Mouse (Mus musculus): Measurements from ENCODE around the gene Mrpl54. TPM values are rescaled to one million over a fixed set of nuclear protein-coding genes. Genes with fewer than 3 reads are reported as not detected.

Mrpl54 gene
- polyA plus RNA-seq, 1 experiment from 2014 or later = 178 TPM

DNA sequence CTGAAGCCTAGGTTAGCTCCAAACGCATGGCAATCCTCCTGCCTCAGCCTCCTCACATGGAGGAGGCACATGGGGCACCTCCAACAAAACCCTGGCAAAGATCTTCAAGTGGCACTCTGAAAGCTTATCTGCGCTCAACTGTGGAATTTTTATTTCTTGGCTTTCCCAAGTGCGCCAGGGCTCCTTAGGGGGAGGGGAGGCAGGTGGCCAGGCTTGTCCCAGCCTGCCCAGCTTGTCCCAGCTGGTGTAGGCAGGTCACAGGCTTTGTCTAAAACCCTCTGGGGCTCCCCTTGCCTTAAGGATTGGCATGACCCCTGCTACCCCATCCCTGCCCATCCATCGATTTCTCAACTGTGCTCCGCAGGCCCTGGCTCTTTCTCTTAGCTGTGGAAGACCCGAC is 17.5 kb upstream of the Mrpl54 start:
- H3K36me3 ChIP-seq (ENCODE audit: control insufficient read depth, insufficient read depth, low read length) = no peaks in the 10 kb centered on the region
- H3K4me2 ChIP-seq (ENCODE audit: low read depth) = no peak overlapping the region
- H3K27me3 ChIP-seq (ENCODE audit: control insufficient read depth, insufficient read depth, low read length) = peaks cover 32% of the 10 kb centered on the region
- DNase-seq (ENCODE audit: low spot score) (no peak), ATAC-seq (ENCODE audit: insufficient read depth, low FRiP score, low TSS enrichment) (no peak)
- H3K27ac ChIP-seq (ENCODE audit: low read depth, low read length) = no peak overlapping the region
- WGBS = 58% methylated on average over 6 of the region's 6 CpGs
- H3K9ac ChIP-seq (ENCODE audit: low read length) = no peak overlapping the region; the same call in 1 of the 2 replicates
- no peak overlapping the region for H3K4me3 ChIP-seq (ENCODE audit: low read depth, low read length)
- no peaks in the 10 kb centered on the region; the same call in 1 of the 2 replicates for H3K4me1 ChIP-seq (ENCODE audit: control insufficient read depth, insufficient read depth, low read length)
- H3K9me3 ChIP-seq (ENCODE audit: control insufficient read depth, low read length) = no peaks in the 10 kb centered on the region

GRCm38 (mm10) chr10:81279496-81279895 is 12.8 kb upstream of the Mrpl54 start:
- Histone ChIP-seq H3K9ac (ENCODE audit: low read length) (no peak overlapping the region), H3K4me2 (ENCODE audit: low read depth) (no peak overlapping the region), H3K4me3 (ENCODE audit: low read depth, low read length) (no peak overlapping the region), H3K27me3 (ENCODE audit: control insufficient read depth, insufficient read depth, low read length) (peaks cover 20% of the 10 kb centered on the region), H3K27ac (ENCODE audit: low read depth, low read length) (no peak overlapping the region), H3K4me1 (ENCODE audit: control insufficient read depth, insufficient read depth, low read length) (no peaks in the 10 kb centered on the region), H3K36me3 (ENCODE audit: control insufficient read depth, insufficient read depth, low read length) (no peaks in the 10 kb centered on the region), H3K9me3 (ENCODE audit: control insufficient read depth, low read length) (no peaks in the 10 kb centered on the region)
- 40% methylated on average over 10 of the region's 10 CpGs for WGBS
- no peak for DNase-seq (ENCODE audit: low spot score)
- no peak for ATAC-seq (ENCODE audit: insufficient read depth, low FRiP score, low TSS enrichment)

GRCm38 (mm10) chr10:81277676-81278075 is 10.9 kb upstream of the Mrpl54 start:
- no peak for ATAC-seq (ENCODE audit: insufficient read depth, low FRiP score, low TSS enrichment)
- Histone ChIP-seq H3K36me3 (ENCODE audit: control insufficient read depth, insufficient read depth, low read length) (no peaks in the 10 kb centered on the region; the same call in 1 of the 2 replicates), H3K27me3 (ENCODE audit: control insufficient read depth, insufficient read depth, low read length) (0 out of 2 replicates have a peak, but pooled peaks cover 3% of the 10 kb centered on the region), H3K9me3 (ENCODE audit: control insufficient read depth, low read length) (no peaks in the 10 kb centered on the region), H3K9ac (ENCODE audit: low read length) (no peak overlapping the region), H3K4me2 (ENCODE audit: low read depth) (no peak overlapping the region), H3K27ac (ENCODE audit: low read depth, low read length) (no peak overlapping the region), H3K4me1 (ENCODE audit: control insufficient read depth, insufficient read depth, low read length) (no peaks in the 10 kb centered on the region), H3K4me3 (ENCODE audit: low read depth, low read length) (no peak overlapping the region)
- 70% methylated on average over 22 of the region's 22 CpGs for WGBS
- no peak for DNase-seq (ENCODE audit: low spot score)

DNA sequence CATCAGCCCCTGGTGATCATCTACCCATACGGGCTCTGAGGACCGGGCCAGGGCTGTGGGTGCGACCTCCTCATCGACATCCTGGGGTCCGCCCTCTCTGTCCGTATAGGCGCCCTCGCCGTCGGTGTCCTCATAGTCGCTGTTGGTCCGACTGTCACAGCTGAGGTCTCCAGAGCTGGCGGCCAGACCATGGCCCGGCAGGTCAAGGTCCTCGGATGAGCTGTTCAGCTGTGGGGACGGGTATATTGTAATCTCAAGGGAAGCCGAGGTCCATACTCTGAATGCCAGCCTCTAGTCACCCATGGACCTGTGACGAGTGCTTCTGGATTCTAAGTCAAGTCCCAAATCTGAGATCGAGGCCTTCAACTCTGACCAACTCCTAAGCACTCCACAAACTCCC is 7.1 kb upstream of the Mrpl54 start:
- no peak overlapping the region for H3K4me2 ChIP-seq (ENCODE audit: low read depth)
- H3K9me3 ChIP-seq (ENCODE audit: control insufficient read depth, low read length) = no peaks in the 10 kb centered on the region
- H3K9ac ChIP-seq (ENCODE audit: low read length) = no peak overlapping the region
- no peak overlapping the region for H3K4me3 ChIP-seq (ENCODE audit: low read depth, low read length)
- ATAC-seq (ENCODE audit: insufficient read depth, low FRiP score, low TSS enrichment) (no peak), DNase-seq (ENCODE audit: low spot score) (no peak)
- H3K36me3 ChIP-seq (ENCODE audit: control insufficient read depth, insufficient read depth, low read length) = peaks cover 12% of the 10 kb centered on the region
- no peaks in the 10 kb centered on the region for H3K27me3 ChIP-seq (ENCODE audit: control insufficient read depth, insufficient read depth, low read length)
- 94% methylated on average over 19 of the region's 19 CpGs for WGBS
- H3K27ac ChIP-seq (ENCODE audit: low read depth, low read length) = no peak overlapping the region
- H3K4me1 ChIP-seq (ENCODE audit: control insufficient read depth, insufficient read depth, low read length) = peaks cover 1% of the 10 kb centered on the region; the same call in 1 of the 2 replicates

DNA sequence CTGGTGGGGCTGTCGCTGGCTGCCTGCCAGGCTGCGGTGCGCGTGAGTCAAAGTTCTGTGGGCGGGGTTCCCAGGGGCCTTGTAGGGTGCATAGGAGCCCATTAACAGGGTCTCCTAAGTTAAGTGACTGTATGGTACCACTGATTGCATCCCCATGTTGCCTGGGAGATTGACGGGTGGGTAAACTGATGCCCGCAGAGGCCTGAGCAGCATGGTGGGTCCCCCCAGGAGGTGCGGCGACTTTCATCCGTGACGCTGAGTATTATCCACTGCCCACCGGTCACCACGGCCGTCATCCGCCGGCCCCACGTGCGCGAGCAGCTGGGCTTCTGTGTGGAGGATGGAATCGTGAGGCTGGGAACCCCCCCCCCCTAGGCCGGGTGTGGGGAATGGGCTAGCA is 5.6 kb upstream of the Mrpl54 start:
- no peak overlapping the region for H3K27ac ChIP-seq (ENCODE audit: low read depth, low read length)
- H3K9ac ChIP-seq (ENCODE audit: low read length) = no peak overlapping the region
- no peaks in the 10 kb centered on the region for H3K9me3 ChIP-seq (ENCODE audit: control insufficient read depth, low read length)
- H3K36me3 ChIP-seq (ENCODE audit: control insufficient read depth, insufficient read depth, low read length) = peaks cover 12% of the 10 kb centered on the region
- DNase-seq (ENCODE audit: low spot score) (no peak), ATAC-seq (ENCODE audit: insufficient read depth, low FRiP score, low TSS enrichment) (no peak)
- 94% methylated on average over 21 of the region's 21 CpGs for WGBS
- H3K4me1 ChIP-seq (ENCODE audit: control insufficient read depth, insufficient read depth, low read length) = peaks cover 6% of the 10 kb centered on the region; the same call in 1 of the 2 replicates
- H3K4me3 ChIP-seq (ENCODE audit: low read depth, low read length) = no peak overlapping the region
- H3K27me3 ChIP-seq (ENCODE audit: control insufficient read depth, insufficient read depth, low read length) = no peaks in the 10 kb centered on the region
- no peak overlapping the region for H3K4me2 ChIP-seq (ENCODE audit: low read depth)

DNA sequence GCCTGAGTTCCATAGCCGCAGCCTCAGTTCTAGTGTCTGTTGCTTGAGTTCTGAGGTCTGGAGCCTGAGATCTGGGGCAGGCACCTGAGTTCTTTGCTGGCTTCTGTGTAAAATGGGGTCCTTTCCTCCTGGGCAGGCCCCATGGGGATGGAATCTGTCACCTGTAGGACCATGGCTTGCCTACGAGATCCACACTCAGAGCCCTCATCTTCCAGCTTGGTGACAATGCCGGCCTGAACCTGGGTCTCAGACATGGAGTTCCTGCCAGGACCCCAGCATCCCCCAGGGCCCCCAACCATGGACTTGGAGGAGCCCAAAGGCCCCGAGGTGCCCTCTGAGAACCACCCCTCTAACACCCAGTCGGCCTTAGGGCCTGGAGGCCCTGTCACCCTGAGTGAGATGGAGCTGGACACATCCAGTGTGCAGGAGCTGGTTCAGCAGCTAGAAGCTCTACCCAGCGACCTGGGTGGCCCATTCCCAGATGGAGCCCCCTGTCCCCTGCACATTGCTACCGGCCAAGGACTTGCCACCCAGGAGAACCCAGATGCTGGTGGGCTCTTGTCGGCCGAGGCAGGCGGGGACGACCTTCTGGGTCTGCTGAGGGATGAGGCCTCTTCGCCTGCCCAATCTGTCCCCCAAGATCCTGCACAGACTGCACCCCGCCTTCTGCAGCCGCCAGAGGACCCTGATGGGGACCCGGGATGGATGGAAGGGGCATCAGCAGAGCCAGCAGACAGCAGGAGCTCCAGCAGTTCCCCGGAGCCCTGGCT is 2.1 kb upstream of the Mrpl54 start:
- Histone ChIP-seq H3K4me1 (ENCODE audit: control insufficient read depth, insufficient read depth, low read length) (peaks cover 8% of the 10 kb centered on the region), H3K9ac (ENCODE audit: low read length) (peak overlapping the region; percentile 63), H3K27ac (ENCODE audit: low read depth, low read length) (no peak overlapping the region), H3K27me3 (ENCODE audit: control insufficient read depth, insufficient read depth, low read length) (no peaks in the 10 kb centered on the region), H3K9me3 (ENCODE audit: control insufficient read depth, low read length) (no peaks in the 10 kb centered on the region), H3K4me2 (ENCODE audit: low read depth) (peak overlapping the region; percentile 60), H3K36me3 (ENCODE audit: control insufficient read depth, insufficient read depth, low read length) (peaks cover 18% of the 10 kb centered on the region), H3K4me3 (ENCODE audit: low read depth, low read length) (peak overlapping the region; percentile 39)
- DNase-seq (ENCODE audit: low spot score) = no peak
- 83% methylated on average over 16 of the region's 16 CpGs for WGBS
- no peak for ATAC-seq (ENCODE audit: insufficient read depth, low FRiP score, low TSS enrichment)

GRCm38 (mm10) chr10:81268056-81268455 is 1.3 kb upstream of the Mrpl54 start:
- Histone ChIP-seq H3K4me3 (ENCODE audit: low read depth, low read length) (peak overlapping the region; percentile 39), H3K4me1 (ENCODE audit: control insufficient read depth, insufficient read depth, low read length) (peaks cover 8% of the 10 kb centered on the region), H3K36me3 (ENCODE audit: control insufficient read depth, insufficient read depth, low read length) (peaks cover 18% of the 10 kb centered on the region), H3K9me3 (ENCODE audit: control insufficient read depth, low read length) (no peaks in the 10 kb centered on the region), H3K27ac (ENCODE audit: low read depth, low read length) (no peak overlapping the region), H3K9ac (ENCODE audit: low read length) (peak overlapping the region; percentile 63), H3K4me2 (ENCODE audit: low read depth) (peak overlapping the region; percentile 60), H3K27me3 (ENCODE audit: control insufficient read depth, insufficient read depth, low read length) (no peaks in the 10 kb centered on the region)
- WGBS = 4% methylated on average over 23 of the region's 23 CpGs
- DNase-seq (ENCODE audit: low spot score) (peak; percentile 82), ATAC-seq (ENCODE audit: insufficient read depth, low FRiP score, low TSS enrichment) (peak; percentile 45; the same call in 1 of the 2 replicates)

DNA sequence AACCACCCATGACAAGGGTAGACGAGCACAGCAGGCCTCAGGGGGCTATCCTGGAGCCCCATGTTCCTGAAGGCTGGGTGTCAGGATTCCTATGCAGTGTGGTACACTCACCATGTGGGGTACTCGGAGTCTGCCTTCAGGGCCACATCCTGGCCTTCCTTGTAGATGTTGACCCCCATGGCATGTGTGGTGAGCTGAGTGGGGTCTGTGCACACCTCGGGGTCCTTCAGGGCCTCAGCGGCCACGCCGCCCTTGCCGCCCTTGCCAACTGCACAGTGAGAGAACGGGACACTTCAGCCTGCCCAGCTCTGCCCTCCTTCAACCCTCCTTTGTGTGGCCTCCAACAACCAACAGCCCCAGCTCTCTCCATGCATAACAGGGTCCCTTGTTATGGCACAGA is 1.2 kb downstream of the Mrpl54 start:
- WGBS = 92% methylated on average over 8 of the region's 8 CpGs
- peaks cover 8% of the 10 kb centered on the region for H3K4me1 ChIP-seq (ENCODE audit: control insufficient read depth, insufficient read depth, low read length)
- no peaks in the 10 kb centered on the region for H3K27me3 ChIP-seq (ENCODE audit: control insufficient read depth, insufficient read depth, low read length)
- H3K9me3 ChIP-seq (ENCODE audit: control insufficient read depth, low read length) = no peaks in the 10 kb centered on the region
- ATAC-seq (ENCODE audit: insufficient read depth, low FRiP score, low TSS enrichment) (no peak), DNase-seq (ENCODE audit: low spot score) (no peak)
- peak overlapping the region; percentile 72 for H3K4me2 ChIP-seq (ENCODE audit: low read depth)
- H3K4me3 ChIP-seq (ENCODE audit: low read depth, low read length) = peak overlapping the region; percentile 65
- H3K9ac ChIP-seq (ENCODE audit: low read length) = peak overlapping the region; percentile 14; the same call in 1 of the 2 replicates
- H3K27ac ChIP-seq (ENCODE audit: low read depth, low read length) = no peak overlapping the region
- peaks cover 6% of the 10 kb centered on the region for H3K36me3 ChIP-seq (ENCODE audit: control insufficient read depth, insufficient read depth, low read length)

DNA sequence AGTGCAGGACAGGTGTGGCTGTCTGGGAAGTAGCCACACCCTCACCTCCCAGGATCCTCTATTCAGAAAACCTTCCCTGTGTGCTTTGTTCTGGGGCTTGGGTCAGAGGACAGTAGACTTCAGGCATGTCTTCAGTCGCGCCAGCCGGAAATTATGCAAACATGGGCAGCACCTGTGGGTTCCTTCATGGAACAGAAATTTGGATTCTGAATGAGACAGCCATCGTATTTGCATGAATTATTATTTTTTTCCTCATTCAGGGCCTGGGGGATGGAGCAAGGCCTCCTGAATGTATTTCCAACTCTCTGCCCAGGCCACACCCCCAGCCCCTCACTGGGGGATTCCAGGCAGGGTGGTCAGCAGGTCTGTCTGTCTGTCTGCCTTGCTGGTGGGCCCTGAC is 5.7 kb downstream of the Mrpl54 start:
- Histone ChIP-seq H3K27me3 (ENCODE audit: control insufficient read depth, insufficient read depth, low read length) (peaks cover 31% of the 10 kb centered on the region), H3K4me2 (ENCODE audit: low read depth) (no peak overlapping the region), H3K36me3 (ENCODE audit: control insufficient read depth, insufficient read depth, low read length) (peaks cover 6% of the 10 kb centered on the region), H3K9ac (ENCODE audit: low read length) (no peak overlapping the region), H3K27ac (ENCODE audit: low read depth, low read length) (no peak overlapping the region), H3K9me3 (ENCODE audit: control insufficient read depth, low read length) (no peaks in the 10 kb centered on the region), H3K4me1 (ENCODE audit: control insufficient read depth, insufficient read depth, low read length) (peaks cover 9% of the 10 kb centered on the region), H3K4me3 (ENCODE audit: low read depth, low read length) (no peak overlapping the region)
- DNase-seq (ENCODE audit: low spot score) = no peak
- ATAC-seq (ENCODE audit: insufficient read depth, low FRiP score, low TSS enrichment) = no peak
- WGBS = 91% methylated on average over 4 of the region's 4 CpGs
